Mouse (Mus musculus): ENCODE measurements at regions not wholly inside any gene's neighbourhood (a gene's known extent, or its start where the extent isn't known, plus 50 kb on each side); places are given as distances from the start of the nearest gene placed in this dataset.

DNA sequence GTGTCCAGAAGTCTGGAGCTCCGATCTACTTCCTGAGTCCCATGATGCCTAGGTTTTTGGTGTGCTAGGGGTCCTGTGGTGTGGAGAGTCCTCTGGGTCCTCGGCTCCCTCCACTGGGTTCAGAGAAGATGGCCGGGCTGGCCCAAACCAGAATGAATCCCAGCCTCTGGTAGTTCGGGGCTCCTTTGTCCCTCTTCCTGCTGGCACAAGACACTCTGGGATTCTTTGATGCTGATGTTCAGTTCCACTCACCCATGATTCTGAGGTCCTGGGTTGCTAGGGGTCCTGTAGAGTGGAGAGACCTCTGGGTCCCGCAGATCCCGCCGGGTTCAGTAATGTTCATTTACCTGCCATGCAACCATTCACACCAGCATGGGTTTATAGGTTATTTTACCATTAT is 165.6 kb downstream of the Scgb1b7 start:
- peak; percentile 81 for DNase-seq

All from heart, adult 11 months (tissue).